Mouse (Mus musculus): ENCODE measurements around the gene Mnd1. TPM values are rescaled to one million over a fixed set of nuclear protein-coding genes. Genes with fewer than 3 reads are reported as not detected.

Gene Mnd1
- polyA plus RNA-seq, 1 experiment from 2014 or later = 10.0 TPM

DNA sequence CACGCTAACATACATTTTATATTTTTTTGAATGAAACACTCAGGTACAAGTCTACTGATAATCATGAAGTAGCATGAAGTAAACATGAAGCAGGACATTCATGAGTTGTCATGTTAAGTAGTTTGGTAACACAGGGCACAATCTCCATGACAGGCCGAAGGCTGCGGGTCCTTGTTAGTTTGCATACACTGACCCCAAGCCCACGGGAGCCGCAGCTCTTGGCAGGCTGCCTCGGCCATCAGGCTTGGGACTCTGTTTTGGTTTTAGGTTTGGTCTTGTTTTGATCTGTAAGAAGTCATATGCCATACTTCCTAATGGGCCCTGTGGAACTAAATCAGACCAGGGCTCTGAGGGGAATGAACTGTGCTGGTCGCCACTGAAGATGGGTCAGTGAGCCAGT lies 36.9 kb downstream of the Mnd1 start:
- Histone ChIP-seq H3K27ac (no peak overlapping the region), H3K27me3 (ENCODE audit: insufficient read depth, poor library complexity, severe bottlenecking) (no peaks in the 10 kb centered on the region), H3K9me3 (no peaks in the 10 kb centered on the region), H3K36me3 (no peaks in the 10 kb centered on the region), H3K4me3 (no peak overlapping the region), H3K4me1 (replicated peaks) (no peaks in the 10 kb centered on the region)
- no peak for DNase-seq (ENCODE audit: low spot score)
- WGBS = 84% methylated on average over 7 of the region's 7 CpGs

DNA sequence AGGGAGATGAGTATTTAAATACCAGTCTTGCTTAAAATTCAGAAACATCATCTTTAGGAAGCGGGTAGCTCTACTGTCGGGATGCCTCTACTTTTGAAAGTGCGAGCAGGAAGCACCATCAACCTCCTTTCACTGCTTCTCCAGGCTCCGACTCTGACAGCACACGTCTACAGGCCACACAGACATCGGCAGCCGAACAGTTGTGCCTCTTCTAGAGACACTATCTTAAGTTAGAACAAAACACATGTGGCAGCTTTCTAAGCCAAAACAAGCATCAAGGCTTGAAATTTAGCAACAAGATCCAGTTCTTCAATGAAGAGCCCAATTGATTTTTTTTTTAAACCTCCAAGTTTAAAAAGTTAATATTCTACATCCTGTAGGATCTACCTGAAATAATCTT lies 37.4 kb downstream of the Mnd1 start:
- H3K4me3 ChIP-seq = no peak overlapping the region
- H3K36me3 ChIP-seq = no peaks in the 10 kb centered on the region
- WGBS = 88% methylated on average over 7 of the region's 7 CpGs
- H3K27me3 ChIP-seq (ENCODE audit: insufficient read depth, poor library complexity, severe bottlenecking) = no peaks in the 10 kb centered on the region
- no peak overlapping the region for H3K27ac ChIP-seq
- no peaks in the 10 kb centered on the region for H3K9me3 ChIP-seq
- no peak for DNase-seq (ENCODE audit: low spot score)
- no peaks in the 10 kb centered on the region for H3K4me1 ChIP-seq (replicated peaks)

DNA sequence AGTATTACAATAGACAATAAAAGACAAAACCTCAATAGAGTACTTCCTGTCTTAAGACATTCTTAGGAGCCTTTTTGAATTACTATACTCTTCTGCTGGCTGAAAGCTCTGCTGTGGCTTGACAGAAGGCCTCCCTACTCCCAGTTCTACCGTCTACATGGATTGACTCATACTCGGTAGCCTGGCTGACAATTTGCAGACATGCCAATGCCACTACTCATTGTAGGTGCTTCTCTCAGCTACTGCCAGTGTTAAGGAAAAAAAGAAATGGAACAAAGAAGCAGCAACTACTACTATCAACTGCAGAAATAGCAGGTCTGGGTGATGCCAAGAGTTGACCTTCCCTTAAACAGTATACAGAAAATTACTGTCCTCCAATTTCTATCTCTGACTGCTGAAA lies 47.0 kb downstream of the Mnd1 start:
- H3K4me3 ChIP-seq = no peak overlapping the region
- no peaks in the 10 kb centered on the region for H3K9me3 ChIP-seq
- no peak for DNase-seq (ENCODE audit: low spot score)
- no peaks in the 10 kb centered on the region for H3K36me3 ChIP-seq
- WGBS = 84% methylated on average over 2 of the region's 2 CpGs
- H3K27ac ChIP-seq = no peak overlapping the region
- H3K4me1 ChIP-seq (replicated peaks) = no peaks in the 10 kb centered on the region
- no peaks in the 10 kb centered on the region for H3K27me3 ChIP-seq (ENCODE audit: insufficient read depth, poor library complexity, severe bottlenecking)

DNA sequence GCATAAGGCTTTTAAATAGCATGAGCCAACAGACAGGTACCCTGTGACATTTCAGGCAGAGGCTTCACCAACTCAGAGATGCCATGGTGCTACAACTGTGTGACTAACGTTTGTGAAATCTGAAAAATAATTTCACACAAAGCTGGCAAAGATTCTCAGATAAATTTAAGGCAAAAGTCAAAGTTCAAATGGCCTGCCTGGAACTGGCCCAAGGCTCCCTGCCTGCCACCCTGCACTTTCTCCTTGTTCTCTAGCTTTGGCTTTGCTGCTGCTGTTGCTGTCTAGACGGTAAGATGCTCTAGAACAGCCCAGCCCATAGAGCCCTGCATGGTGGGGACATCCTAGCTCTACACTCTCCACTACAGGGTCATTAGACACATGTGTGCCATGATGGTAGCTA lies 49.5 kb downstream of the Mnd1 start:
- WGBS = 77% methylated on average over 2 of the region's 2 CpGs
- no peaks in the 10 kb centered on the region for H3K4me1 ChIP-seq (replicated peaks)

DNA sequence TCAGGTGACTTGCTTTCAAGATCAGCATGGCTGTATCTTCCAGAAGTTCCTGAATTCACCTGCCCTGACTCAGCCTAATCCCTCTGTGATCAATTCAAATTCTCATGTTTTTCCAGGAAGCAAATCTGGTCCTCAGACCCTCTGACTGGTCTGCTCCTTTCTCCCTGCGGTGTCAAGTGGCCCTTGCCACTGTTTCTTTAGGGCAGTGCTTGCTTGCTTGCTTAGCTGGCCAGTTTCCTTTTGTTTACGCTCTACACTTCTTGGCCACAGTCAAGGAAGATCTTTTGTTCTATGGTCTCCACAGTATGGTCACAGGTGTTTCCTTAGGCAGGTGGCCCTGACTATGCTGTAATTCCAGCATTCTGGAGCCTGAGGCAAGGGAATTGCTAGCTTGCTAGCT lies 52.0 kb downstream of the Mnd1 start:
- WGBS = 83% methylated on average over 2 of the region's 2 CpGs
- H3K36me3 ChIP-seq = no peaks in the 10 kb centered on the region
- DNase-seq (ENCODE audit: low spot score) = no peak

More for the DNA sequence above, 49.5 kb downstream of the Mnd1 start:
- Histone ChIP-seq H3K27ac (no peak overlapping the region), H3K27me3 (ENCODE audit: insufficient read depth, poor library complexity, severe bottlenecking) (no peaks in the 10 kb centered on the region), H3K4me3 (no peak overlapping the region), H3K9me3 (no peaks in the 10 kb centered on the region), H3K36me3 (no peaks in the 10 kb centered on the region)
- no peak for DNase-seq (ENCODE audit: low spot score)

DNA sequence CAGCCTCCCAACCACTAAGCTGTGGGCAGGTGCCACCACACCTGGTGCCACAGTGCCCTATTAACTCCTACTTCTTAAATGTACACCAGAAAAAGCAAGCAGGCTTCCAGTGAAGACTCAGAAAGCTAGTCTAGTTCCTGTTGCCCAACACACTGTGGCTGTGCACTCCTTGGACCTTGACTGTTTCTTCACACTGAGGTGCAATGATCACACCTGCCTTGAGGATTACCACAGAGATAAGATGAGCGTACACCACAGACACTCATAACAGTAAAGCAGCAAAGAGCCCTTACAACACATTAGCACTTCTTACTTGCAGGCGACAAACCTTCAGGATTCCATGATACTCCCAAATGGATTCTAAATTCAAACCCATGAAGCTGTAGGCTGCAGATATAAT lies 62.7 kb downstream of the Mnd1 start:
- DNase-seq (ENCODE audit: low spot score) = no peak
- peaks cover 4% of the 10 kb centered on the region; the same call in 1 of the 2 replicates for H3K4me1 ChIP-seq (replicated peaks)
- H3K36me3 ChIP-seq = no peaks in the 10 kb centered on the region
- WGBS = 95% methylated on average over 2 of the region's 2 CpGs
- no peaks in the 10 kb centered on the region for H3K9me3 ChIP-seq
- H3K4me3 ChIP-seq = no peak overlapping the region
- H3K27me3 ChIP-seq (ENCODE audit: insufficient read depth, poor library complexity, severe bottlenecking) = no peaks in the 10 kb centered on the region
- no peak overlapping the region for H3K27ac ChIP-seq

More for the DNA sequence above, 52.0 kb downstream of the Mnd1 start:
- no peak overlapping the region for H3K4me3 ChIP-seq
- no peaks in the 10 kb centered on the region for H3K4me1 ChIP-seq (replicated peaks)
- H3K27me3 ChIP-seq (ENCODE audit: insufficient read depth, poor library complexity, severe bottlenecking) = no peaks in the 10 kb centered on the region
- no peak overlapping the region for H3K27ac ChIP-seq
- no peaks in the 10 kb centered on the region for H3K9me3 ChIP-seq

DNA sequence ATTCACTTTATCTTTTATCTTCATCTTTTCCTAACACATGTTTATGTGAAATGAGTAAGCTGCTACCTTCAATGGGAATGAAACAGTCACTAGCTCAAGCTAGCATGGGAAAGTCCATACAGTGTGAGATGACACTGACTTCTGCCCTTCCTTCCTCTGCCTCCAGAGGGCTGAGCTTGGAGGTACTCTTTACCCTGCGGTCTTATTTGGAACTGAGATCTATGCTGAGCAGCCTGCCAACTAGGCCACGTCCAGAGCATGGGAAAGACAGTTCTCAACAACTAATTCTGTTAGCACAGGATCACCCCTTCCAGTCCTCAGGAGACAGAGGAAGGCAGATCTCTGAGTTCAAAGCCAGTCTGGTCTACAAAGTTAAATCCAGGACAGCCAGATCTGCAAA lies 64.6 kb downstream of the Mnd1 start:
- 41% methylated on average over 2 of the region's 2 CpGs for WGBS
- DNase-seq (ENCODE audit: low spot score) = peak; percentile 13
- Histone ChIP-seq H3K9me3 (no peaks in the 10 kb centered on the region), H3K27me3 (ENCODE audit: insufficient read depth, poor library complexity, severe bottlenecking) (no peaks in the 10 kb centered on the region), H3K4me1 (replicated peaks) (peaks cover 9% of the 10 kb centered on the region; the same call in 1 of the 2 replicates), H3K36me3 (no peaks in the 10 kb centered on the region), H3K4me3 (no peak overlapping the region), H3K27ac (no peak overlapping the region)

DNA sequence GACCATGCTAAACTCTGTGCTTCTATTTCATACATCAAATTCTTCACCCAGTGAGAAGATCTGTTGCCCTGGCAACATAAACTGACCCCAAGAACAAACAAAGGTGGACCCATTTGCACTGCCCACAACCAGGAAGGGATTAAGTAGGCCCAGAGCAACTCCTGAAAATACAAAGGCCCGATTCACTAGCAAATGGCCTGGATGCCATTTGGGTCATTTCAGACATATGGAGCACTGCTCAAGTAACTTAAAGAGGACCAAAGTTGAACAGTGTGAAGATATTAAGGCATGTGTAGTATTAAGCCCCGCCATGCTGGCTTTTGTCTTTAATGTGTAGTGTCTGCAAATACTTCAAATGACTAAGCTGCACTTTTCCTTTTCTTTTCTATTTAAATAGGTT lies 68.7 kb downstream of the Mnd1 start:
- Histone ChIP-seq H3K4me3 (no peak overlapping the region), H3K36me3 (no peaks in the 10 kb centered on the region), H3K4me1 (replicated peaks) (peaks cover 9% of the 10 kb centered on the region; the same call in 1 of the 2 replicates), H3K27me3 (ENCODE audit: insufficient read depth, poor library complexity, severe bottlenecking) (no peaks in the 10 kb centered on the region), H3K9me3 (peaks cover 3% of the 10 kb centered on the region; the same call in 1 of the 2 replicates), H3K27ac (no peak overlapping the region)
- DNase-seq (ENCODE audit: low spot score) = peak; percentile 4
- 64% methylated on average over 2 of the region's 2 CpGs for WGBS

DNA sequence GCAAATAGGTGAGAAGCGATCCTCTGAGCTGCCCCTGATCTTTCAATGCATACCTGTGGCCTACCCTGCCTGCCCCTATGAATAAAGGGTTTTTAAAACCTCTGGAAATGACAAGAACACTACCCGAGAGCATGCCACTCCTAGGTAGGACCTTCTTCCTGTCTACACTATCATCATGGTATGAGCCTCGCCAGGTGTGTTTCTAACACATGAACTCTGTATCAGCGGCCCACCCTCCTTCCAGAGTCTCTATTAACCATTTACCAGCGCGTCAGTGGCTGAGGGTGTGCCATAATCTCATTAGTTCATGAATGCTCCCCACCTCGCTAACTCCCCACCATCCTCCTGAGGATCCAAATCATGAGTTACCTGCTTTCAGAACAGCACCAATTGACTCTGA lies 69.2 kb downstream of the Mnd1 start:
- no peak for DNase-seq (ENCODE audit: low spot score)
- Histone ChIP-seq H3K36me3 (no peaks in the 10 kb centered on the region), H3K9me3 (peaks cover 5% of the 10 kb centered on the region; the same call in 1 of the 2 replicates), H3K27ac (no peak overlapping the region), H3K4me1 (replicated peaks) (peaks cover 5% of the 10 kb centered on the region; the same call in 1 of the 2 replicates), H3K27me3 (ENCODE audit: insufficient read depth, poor library complexity, severe bottlenecking) (no peaks in the 10 kb centered on the region), H3K4me3 (no peak overlapping the region)
- 89% methylated on average over 7 of the region's 7 CpGs for WGBS

DNA sequence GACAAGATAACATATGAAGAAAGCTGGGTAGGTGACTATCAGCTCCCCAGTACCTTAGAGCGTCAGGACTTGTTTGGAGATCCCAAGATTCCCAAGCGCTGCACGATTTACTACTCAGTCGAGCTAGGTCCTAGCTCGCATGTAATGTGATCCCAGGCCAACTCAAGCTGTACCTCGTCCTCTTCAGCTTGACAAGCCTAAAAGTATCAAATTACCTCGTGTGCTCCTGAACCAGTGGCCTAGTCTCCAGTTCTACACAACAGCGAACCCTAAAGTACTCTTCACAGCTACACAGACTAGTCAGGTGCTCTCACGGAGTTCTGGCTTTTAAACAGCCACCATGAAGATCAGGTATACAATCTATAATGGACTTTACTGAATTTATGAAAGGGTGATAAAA lies 70.2 kb downstream of the Mnd1 start:
- 47% methylated on average over 9 of the region's 9 CpGs for WGBS
- Histone ChIP-seq H3K27me3 (ENCODE audit: insufficient read depth, poor library complexity, severe bottlenecking) (no peaks in the 10 kb centered on the region), H3K9me3 (peaks cover 5% of the 10 kb centered on the region; the same call in 1 of the 2 replicates), H3K27ac (no peak overlapping the region), H3K4me1 (replicated peaks) (0 out of 2 replicates have a peak, but pooled peaks cover 5% of the 10 kb centered on the region), H3K36me3 (no peaks in the 10 kb centered on the region), H3K4me3 (no peak overlapping the region)
- DNase-seq (ENCODE audit: low spot score) = no peak

DNA sequence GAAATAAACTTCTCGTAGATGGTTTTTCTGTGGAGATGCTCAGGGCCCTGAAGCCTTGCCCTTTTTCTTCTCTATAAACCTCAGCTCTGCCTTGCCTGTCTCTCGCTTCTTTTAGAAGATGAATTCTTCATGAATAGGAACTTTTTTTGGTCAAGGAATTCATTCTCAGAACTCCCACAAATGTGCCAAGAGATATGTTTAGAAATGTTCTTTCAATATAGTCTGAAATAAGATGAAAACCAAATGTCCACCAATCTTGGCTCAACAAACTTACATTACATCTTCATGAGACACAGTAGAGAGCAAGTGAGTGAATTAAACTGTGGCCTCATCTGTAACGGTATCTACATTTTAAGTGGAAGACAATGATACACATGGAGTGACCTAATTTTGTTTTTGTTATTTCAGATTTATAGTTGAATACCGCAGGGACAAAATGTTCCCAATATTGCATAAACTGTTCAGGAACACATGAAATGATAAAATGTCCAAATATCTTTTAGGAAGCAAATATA lies 74.3 kb downstream of the Mnd1 start:
- Histone ChIP-seq H3K4me3 (no peak overlapping the region), H3K4me1 (replicated peaks) (0 out of 2 replicates have a peak, but pooled peaks cover 6% of the 10 kb centered on the region), H3K27me3 (ENCODE audit: insufficient read depth, poor library complexity, severe bottlenecking) (no peaks in the 10 kb centered on the region), H3K27ac (no peak overlapping the region), H3K36me3 (no peaks in the 10 kb centered on the region), H3K9me3 (peaks cover 5% of the 10 kb centered on the region; the same call in 1 of the 2 replicates)
- DNase-seq (ENCODE audit: low spot score) = no peak
- WGBS = 94% methylated on average over 4 of the region's 4 CpGs

DNA sequence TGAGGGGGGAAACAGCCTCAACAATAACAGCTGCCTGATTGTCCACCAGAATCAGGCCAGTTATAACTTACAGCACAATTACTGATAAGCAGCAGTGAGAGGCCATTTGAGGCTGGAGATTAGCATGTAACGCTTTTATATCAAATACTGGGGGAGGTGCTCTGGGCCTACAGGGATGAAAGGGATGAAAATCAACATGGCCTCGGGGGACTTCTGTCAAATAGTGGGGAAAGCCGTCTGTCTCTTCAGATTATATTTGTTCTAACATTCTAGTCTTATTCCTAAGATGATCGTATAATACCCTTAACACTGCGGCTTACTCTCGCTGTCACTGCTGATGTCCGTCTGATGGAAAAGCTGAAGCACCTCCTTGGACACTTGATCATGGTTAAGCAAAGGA lies 75.5 kb downstream of the Mnd1 start:
- Histone ChIP-seq H3K9me3 (peaks cover 5% of the 10 kb centered on the region; the same call in 1 of the 2 replicates), H3K27me3 (ENCODE audit: insufficient read depth, poor library complexity, severe bottlenecking) (no peaks in the 10 kb centered on the region), H3K27ac (no peak overlapping the region), H3K36me3 (no peaks in the 10 kb centered on the region), H3K4me1 (replicated peaks) (0 out of 2 replicates have a peak, but pooled peaks cover 6% of the 10 kb centered on the region), H3K4me3 (no peak overlapping the region)
- 86% methylated on average over 7 of the region's 7 CpGs for WGBS
- DNase-seq (ENCODE audit: low spot score) = no peak

DNA sequence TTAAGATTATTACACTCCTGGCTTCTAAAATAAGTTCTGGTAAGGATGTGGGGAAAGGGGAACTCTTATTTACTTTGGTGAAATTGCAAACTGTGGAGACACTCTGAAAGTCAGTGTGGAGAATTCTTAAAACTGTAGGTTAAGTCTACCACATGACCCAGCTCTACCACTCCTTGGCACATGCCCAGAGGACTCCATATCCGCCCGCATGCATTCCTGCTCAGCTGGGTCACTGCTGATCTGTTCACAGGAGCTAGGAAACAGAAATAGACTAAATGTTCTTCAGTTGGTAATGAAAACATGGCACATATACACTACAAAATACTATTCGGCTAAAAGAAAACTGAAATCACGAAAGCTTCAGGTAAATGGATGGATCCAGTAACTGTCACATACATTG lies 78.1 kb downstream of the Mnd1 start:
- 94% methylated on average over 4 of the region's 4 CpGs for WGBS

More for the DNA sequence above, 78.1 kb downstream of the Mnd1 start:
- no peak for DNase-seq (ENCODE audit: low spot score)
- Histone ChIP-seq H3K27me3 (ENCODE audit: insufficient read depth, poor library complexity, severe bottlenecking) (no peaks in the 10 kb centered on the region), H3K4me1 (replicated peaks) (0 out of 2 replicates have a peak, but pooled peaks cover 6% of the 10 kb centered on the region), H3K36me3 (no peaks in the 10 kb centered on the region), H3K4me3 (no peak overlapping the region), H3K27ac (no peak overlapping the region), H3K9me3 (peaks cover 5% of the 10 kb centered on the region; the same call in 1 of the 2 replicates)
